Mouse (Mus musculus): ENCODE measurements around the gene Cpox. TPM values are rescaled to one million over a fixed set of nuclear protein-coding genes. Genes with fewer than 3 reads are reported as not detected.

The Cpox gene
- polyA plus RNA-seq (2015; fragmentation: Nextera tagmentation; extraction: Ambion mirVana): 12.2 and 13.1 TPM in 2 replicates

DNA sequence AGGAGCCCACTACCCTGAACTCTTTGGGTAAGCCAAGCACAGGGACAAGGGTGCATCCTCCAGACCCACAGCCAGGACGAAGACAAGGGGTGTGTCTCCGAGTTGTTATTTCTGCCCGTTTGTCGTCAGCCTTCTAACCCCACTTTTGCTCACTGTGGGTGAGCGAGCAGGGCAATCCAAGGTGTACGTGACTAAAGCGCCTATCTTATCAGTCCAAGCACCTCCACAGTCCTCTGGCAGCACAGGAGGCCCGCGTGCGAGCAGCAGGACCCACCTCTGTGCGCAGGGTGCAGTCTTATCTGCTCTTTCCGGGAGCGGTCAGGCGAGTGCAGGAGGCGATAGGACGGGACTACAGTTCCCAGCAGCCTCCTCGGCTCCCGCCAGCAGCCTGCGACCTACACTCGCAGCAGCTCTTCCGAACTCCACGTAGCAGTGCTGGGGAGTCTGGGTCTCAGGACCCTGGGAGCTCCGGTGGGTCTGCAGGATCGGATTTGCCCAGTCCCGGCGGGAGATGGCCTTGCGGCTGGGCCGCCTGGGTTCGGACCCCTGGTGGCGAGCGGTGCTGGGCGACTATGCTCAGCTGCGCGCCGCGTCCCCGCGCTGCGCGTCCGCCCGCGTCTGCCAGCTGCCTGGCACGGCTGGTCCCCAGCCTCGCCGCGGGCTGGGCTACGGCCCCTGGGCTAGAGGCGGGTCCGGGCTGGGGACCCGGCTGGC is at the start of gene Cpox:
TSS of gene Cpox (plus strand) at position 376 of the 714 bp plus-strand sequence.
- H3K4me1 ChIP-seq: peaks cover 9% of the 10 kb centered on the region; the same call in 1 of the 2 replicates
- peak within 1 kb of the TSS; percentile 77 for H3K4me3 ChIP-seq
- H3K27ac ChIP-seq (replicated peaks): peak within 1 kb of the TSS; percentile 84
- H3K4me2 ChIP-seq (replicated peaks): peak within 1 kb of the TSS; percentile 75
- peaks cover 16% of the 10 kb centered on the region for H3K36me3 ChIP-seq
- peak within 1 kb of the TSS; percentile 68 for H3K9ac ChIP-seq (replicated peaks)
- no peaks in the 10 kb centered on the region for H3K9me3 ChIP-seq
- under 1% methylated on average over 49 of the region's 51 CpGs for WGBS
- peak; percentile 99 for ATAC-seq (replicated peaks)
- no peaks in the 10 kb centered on the region for H3K27me3 ChIP-seq

- Histone ChIP-seq H3K9me3 (no peaks in the 10 kb centered on the region), H3K4me3 (no peak overlapping the region), H3K4me2 (replicated peaks) (no peak overlapping the region), H3K4me1 (no peaks in the 10 kb centered on the region), H3K27me3 (no peaks in the 10 kb centered on the region), H3K27ac (replicated peaks) (no peak overlapping the region), H3K36me3 (no peaks in the 10 kb centered on the region), H3K9ac (replicated peaks) (no peak overlapping the region)
- WGBS: 89% methylated on average over 3 of the region's 3 CpGs
- ATAC-seq (replicated peaks): no peak
Measured at GRCm38 (mm10) chr16:58622377-58622776, 47.7 kb upstream of the Cpox start.

- Histone ChIP-seq H3K9ac (replicated peaks) (no peak overlapping the region), H3K4me1 (no peaks in the 10 kb centered on the region), H3K9me3 (no peaks in the 10 kb centered on the region), H3K4me3 (no peak overlapping the region), H3K27me3 (no peaks in the 10 kb centered on the region), H3K36me3 (no peaks in the 10 kb centered on the region), H3K4me2 (replicated peaks) (no peak overlapping the region), H3K27ac (replicated peaks) (no peak overlapping the region)
- no peak for ATAC-seq (replicated peaks)
- WGBS: 76% methylated on average over 4 of the region's 4 CpGs
Measured at GRCm38 (mm10) chr16:58623114-58623513, 47.0 kb upstream of the Cpox start.

GRCm38 (mm10) chr16:58623944-58624343 is 46.1 kb upstream of the Cpox start:
- Histone ChIP-seq H3K4me3 (no peak overlapping the region), H3K4me1 (no peaks in the 10 kb centered on the region), H3K9ac (replicated peaks) (no peak overlapping the region), H3K36me3 (no peaks in the 10 kb centered on the region), H3K27me3 (no peaks in the 10 kb centered on the region), H3K9me3 (no peaks in the 10 kb centered on the region), H3K27ac (replicated peaks) (no peak overlapping the region), H3K4me2 (replicated peaks) (no peak overlapping the region)
- WGBS: 90% methylated on average over 6 of the region's 6 CpGs
- peak; percentile 55; the same call in 1 of the 2 replicates for ATAC-seq (replicated peaks)

DNA sequence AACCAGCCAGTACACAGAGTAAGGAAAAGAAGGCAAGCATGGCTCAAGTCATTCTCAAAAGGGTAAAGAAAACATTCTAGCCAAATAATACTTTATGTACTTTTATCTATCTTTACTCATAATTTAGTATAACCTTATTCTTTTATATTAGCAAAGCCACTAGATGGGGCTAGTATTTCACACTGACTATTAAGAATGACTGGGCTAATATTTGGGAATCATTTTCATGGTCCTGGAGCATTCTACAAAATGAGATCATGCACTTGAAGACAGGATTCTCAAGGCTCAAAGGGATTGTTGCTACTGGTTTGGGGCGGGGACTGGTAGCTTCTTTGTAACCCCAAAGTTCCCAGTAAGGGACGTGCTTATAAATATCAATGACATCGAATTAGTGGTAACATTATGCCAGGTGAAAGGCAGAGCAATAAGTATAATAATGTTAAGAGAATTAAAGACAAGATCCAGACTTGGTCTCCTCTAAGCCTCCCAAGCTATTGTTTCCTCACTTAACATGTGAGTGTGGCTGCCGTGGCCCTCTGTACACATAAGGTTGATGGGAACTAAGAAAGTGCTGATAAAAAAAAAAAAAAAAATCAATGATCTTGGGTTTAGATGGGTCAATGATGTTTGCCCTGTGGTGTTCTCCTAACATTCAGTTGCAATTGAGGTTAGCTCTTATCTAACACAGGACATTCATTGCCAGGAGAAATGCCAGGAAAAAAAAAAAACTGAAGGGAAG is 42.3 kb upstream of the Cpox start:
- Histone ChIP-seq H3K27me3 (no peaks in the 10 kb centered on the region), H3K4me3 (no peak overlapping the region), H3K4me1 (no peaks in the 10 kb centered on the region), H3K27ac (replicated peaks) (no peak overlapping the region), H3K4me2 (replicated peaks) (no peak overlapping the region), H3K9ac (replicated peaks) (no peak overlapping the region), H3K9me3 (no peaks in the 10 kb centered on the region), H3K36me3 (no peaks in the 10 kb centered on the region)
- no peak for ATAC-seq (replicated peaks)
- 90% methylated on average over 4 of the region's 4 CpGs for WGBS

- no peak overlapping the region for H3K9ac ChIP-seq (replicated peaks)
- WGBS: 100% methylated on average over 2 of the region's 2 CpGs
- H3K27me3 ChIP-seq: no peaks in the 10 kb centered on the region
- no peaks in the 10 kb centered on the region for H3K9me3 ChIP-seq
- H3K4me1 ChIP-seq: no peaks in the 10 kb centered on the region
- H3K27ac ChIP-seq (replicated peaks): no peak overlapping the region
- H3K36me3 ChIP-seq: no peaks in the 10 kb centered on the region
- H3K4me2 ChIP-seq (replicated peaks): no peak overlapping the region
- H3K4me3 ChIP-seq: no peak overlapping the region
- no peak for ATAC-seq (replicated peaks)
Measured at GRCm38 (mm10) chr16:58628336-58628680, 41.8 kb upstream of the Cpox start.

DNA sequence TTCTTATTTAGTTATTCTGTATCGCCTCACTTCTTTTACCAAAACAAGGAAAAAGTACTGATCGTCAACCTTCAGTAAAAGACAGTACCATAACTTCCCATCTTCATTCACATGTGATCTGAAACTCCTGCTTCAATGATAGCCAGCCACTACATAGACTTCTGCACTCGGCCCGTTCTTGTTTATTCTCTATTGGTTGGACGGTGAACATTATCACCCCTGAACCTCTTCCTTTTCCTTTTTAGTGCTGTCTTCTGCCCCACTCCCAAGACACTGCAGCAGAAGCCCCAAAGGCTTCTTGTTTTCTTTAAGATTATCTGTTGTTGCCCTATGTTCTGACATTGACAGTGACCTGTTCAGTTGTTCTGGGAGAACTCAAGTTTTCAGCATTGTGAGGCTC is 41.1 kb upstream of the Cpox start:
- no peak overlapping the region for H3K9ac ChIP-seq (replicated peaks)
- no peaks in the 10 kb centered on the region for H3K9me3 ChIP-seq
- ATAC-seq (replicated peaks): no peak
- WGBS: 92% methylated on average over 5 of the region's 5 CpGs
- no peaks in the 10 kb centered on the region for H3K4me1 ChIP-seq
- no peak overlapping the region for H3K27ac ChIP-seq (replicated peaks)
- no peaks in the 10 kb centered on the region for H3K27me3 ChIP-seq
- no peak overlapping the region for H3K4me3 ChIP-seq
- no peaks in the 10 kb centered on the region for H3K36me3 ChIP-seq
- no peak overlapping the region for H3K4me2 ChIP-seq (replicated peaks)

DNA sequence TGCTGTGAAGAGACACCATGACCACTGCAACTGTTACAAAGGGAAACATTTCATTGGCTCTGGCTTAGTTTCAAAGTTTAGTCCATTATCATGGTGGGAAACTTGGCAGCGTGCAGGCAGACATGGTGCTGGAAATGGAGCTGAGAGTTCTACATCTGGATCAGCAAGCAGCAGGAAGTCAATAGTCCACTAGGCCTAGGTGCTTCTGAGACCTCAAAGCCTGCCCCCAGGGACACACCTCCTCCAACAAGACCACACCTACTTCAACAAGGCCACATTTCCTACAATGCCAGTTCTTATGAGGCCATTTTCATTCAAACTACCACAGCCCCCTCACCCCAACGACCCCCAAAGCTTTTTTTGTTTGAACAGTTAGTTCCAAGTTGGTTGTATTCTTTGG is 40.4 kb upstream of the Cpox start:
- H3K9ac ChIP-seq (replicated peaks): no peak overlapping the region
- no peaks in the 10 kb centered on the region for H3K27me3 ChIP-seq
- no peak overlapping the region for H3K27ac ChIP-seq (replicated peaks)
- no peak for ATAC-seq (replicated peaks)
- no peaks in the 10 kb centered on the region for H3K4me1 ChIP-seq
- no peak overlapping the region for H3K4me3 ChIP-seq
- H3K4me2 ChIP-seq (replicated peaks): no peak overlapping the region
- no peaks in the 10 kb centered on the region for H3K36me3 ChIP-seq
- WGBS: 67% methylated on average over 2 of the region's 2 CpGs
- H3K9me3 ChIP-seq: no peaks in the 10 kb centered on the region

- no peaks in the 10 kb centered on the region for H3K36me3 ChIP-seq
- no peak for ATAC-seq (replicated peaks)
- H3K4me3 ChIP-seq: no peak overlapping the region
- no peak overlapping the region for H3K9ac ChIP-seq (replicated peaks)
- no peaks in the 10 kb centered on the region for H3K9me3 ChIP-seq
- H3K4me1 ChIP-seq: no peaks in the 10 kb centered on the region
- no peak overlapping the region for H3K4me2 ChIP-seq (replicated peaks)
- H3K27ac ChIP-seq (replicated peaks): no peak overlapping the region
- H3K27me3 ChIP-seq: no peaks in the 10 kb centered on the region
- WGBS: 48% methylated on average over 2 of the region's 2 CpGs
Measured at GRCm38 (mm10) chr16:58635866-58636265, 34.2 kb upstream of the Cpox start.

GRCm38 (mm10) chr16:58637448-58637847 is 32.6 kb upstream of the Cpox start:
- H3K9me3 ChIP-seq: no peaks in the 10 kb centered on the region
- ATAC-seq (replicated peaks): no peak
- WGBS: 83% methylated on average over 4 of the region's 4 CpGs

GRCm38 (mm10) chr16:58638016-58638415 is 32.1 kb upstream of the Cpox start:
- H3K9ac ChIP-seq (replicated peaks): no peak overlapping the region
- ATAC-seq (replicated peaks): no peak
- H3K27ac ChIP-seq (replicated peaks): no peak overlapping the region
- H3K4me3 ChIP-seq: no peak overlapping the region
- H3K9me3 ChIP-seq: no peaks in the 10 kb centered on the region
- no peaks in the 10 kb centered on the region for H3K36me3 ChIP-seq
- 75% methylated on average over 7 of the region's 7 CpGs for WGBS
- no peak overlapping the region for H3K4me2 ChIP-seq (replicated peaks)
- no peaks in the 10 kb centered on the region for H3K27me3 ChIP-seq
- no peaks in the 10 kb centered on the region for H3K4me1 ChIP-seq

More at GRCm38 (mm10) chr16:58637448-58637847, 32.6 kb upstream of the Cpox start:
- no peak overlapping the region for H3K9ac ChIP-seq (replicated peaks)
- H3K4me2 ChIP-seq (replicated peaks): no peak overlapping the region
- no peaks in the 10 kb centered on the region for H3K36me3 ChIP-seq
- no peaks in the 10 kb centered on the region for H3K27me3 ChIP-seq
- no peak overlapping the region for H3K4me3 ChIP-seq
- no peaks in the 10 kb centered on the region for H3K4me1 ChIP-seq
- no peak overlapping the region for H3K27ac ChIP-seq (replicated peaks)

DNA sequence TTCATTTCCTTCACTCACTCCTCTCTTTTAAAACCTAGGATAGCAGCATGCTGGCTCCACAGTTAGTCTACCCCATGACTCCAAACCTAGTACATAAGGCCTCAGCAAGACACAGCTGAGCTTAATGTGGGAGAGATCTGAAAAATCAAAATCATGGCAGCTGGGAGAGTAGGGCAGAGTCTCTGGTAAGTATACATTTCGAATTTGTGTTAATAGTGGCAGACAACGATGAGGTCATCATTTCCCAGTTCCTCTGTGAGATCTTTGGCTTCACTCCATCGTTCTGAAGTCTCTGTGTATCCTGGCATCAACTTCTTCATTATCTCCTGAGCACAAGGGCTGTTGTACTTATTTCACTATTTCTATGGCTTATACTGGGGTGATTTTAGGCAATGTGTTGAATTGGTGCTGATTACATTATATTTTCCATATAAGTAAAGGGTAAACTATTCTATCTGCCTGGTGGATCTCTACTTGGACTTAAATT is 31.4 kb upstream of the Cpox start, which contains the start of gene E330017A01Rik:
TSS of gene E330017A01Rik (minus strand) at position 51 of the 487 bp plus-strand sequence.
- no peak within 1 kb of the TSS for H3K9ac ChIP-seq (replicated peaks)
- 76% methylated on average over 3 of the region's 3 CpGs for WGBS
- no peak within 1 kb of the TSS for H3K27ac ChIP-seq (replicated peaks)
- H3K36me3 ChIP-seq: no peaks in the 10 kb centered on the region
- no peak within 1 kb of the TSS for H3K4me2 ChIP-seq (replicated peaks)
- H3K27me3 ChIP-seq: no peaks in the 10 kb centered on the region
- H3K9me3 ChIP-seq: no peaks in the 10 kb centered on the region
- no peak for ATAC-seq (replicated peaks)
- H3K4me1 ChIP-seq: no peaks in the 10 kb centered on the region
- H3K4me3 ChIP-seq: no peak within 1 kb of the TSS
